Mouse (Mus musculus) embryonic facial prominence, embryonic 13.5 days (tissue): ENCODE measurements around the gene Vta1. TPM values are rescaled to one million over a fixed set of nuclear protein-coding genes. Genes with fewer than 3 reads are reported as not detected.

Source experiments
- ATAC-seq: fragments of 200-750 bp; cut with Nextera tagmentation; 2 replicates; pipeline ENCODE4 v1.8.0; 2017; ENCODE audit warnings: low read depth; ENCODE audit not compliant: insufficient number of reproducible peaks, insufficient read depth, low FRiP score, low TSS enrichment
- H3K27ac ChIP-seq: fragments of 300-500 bp; sonication (generic); 2 replicates; pipeline ENCODE4 v1.5.1; 2015; ENCODE audit warnings: moderate library complexity, mild to moderate bottlenecking, inconsistent platforms
- H3K27me3 ChIP-seq: fragments of 300-500 bp; sonication (generic); 2 replicates; pipeline ENCODE4 v1.6.1; 2015; ENCODE audit warnings: mild to moderate bottlenecking, inconsistent platforms
- H3K36me3 ChIP-seq: fragments of 300-500 bp; sonication (generic); 2 replicates; pipeline ENCODE4 v1.6.1; 2015; ENCODE audit warnings: mild to moderate bottlenecking, inconsistent platforms
- H3K4me1 ChIP-seq: fragments of 300-500 bp; sonication (generic); 2 replicates; pipeline ENCODE4 v1.6.1; 2015; ENCODE audit warnings: inconsistent platforms
- H3K4me2 ChIP-seq: fragments of 300-500 bp; sonication (generic); 2 replicates; pipeline ENCODE4 v1.6.1; 2015; ENCODE audit warnings: moderate library complexity, mild to moderate bottlenecking, inconsistent platforms
- H3K4me3 ChIP-seq: fragments of 300-500 bp; sonication (generic); 2 replicates; pipeline ENCODE4 v1.5.1; 2015; ENCODE audit warnings: mild to moderate bottlenecking, inconsistent platforms
- H3K9ac ChIP-seq: fragments of 300-500 bp; sonication (generic); 2 replicates; pipeline ENCODE4 v1.6.1; 2015; ENCODE audit warnings: mild to moderate bottlenecking, inconsistent platforms
- H3K9me3 ChIP-seq: fragments of 300-500 bp; sonication (generic); 2 replicates; pipeline ENCODE4 v1.6.1; 2016; ENCODE audit warnings: inconsistent platforms
- WGBS: fragments of 180-500 bp; shearing (Covaris S2); methylation state at CpG from one replicate; pipeline ENCODE4 v1.1.7; 2015; ENCODE audit warnings: mixed read lengths; 5-methylcytosine and 5-hydroxymethylcytosine counted together
- polyA plus RNA-seq: library from polyadenylated mRNA; unstranded; fragments of >200 nt; fragmentation: Nextera tagmentation; extraction: Ambion mirVana; gene quantifications from 2 replicates; pipeline ENCODE4 v1.2.1, GENCODE M21; 2015

Gene Vta1
- polyA plus RNA-seq, 1 experiment from 2014 or later: 101 TPM

- WGBS: 26% methylated on average over 1 of the region's 1 CpGs
- Histone ChIP-seq H3K27me3 (no peaks in the 10 kb centered on the region), H3K4me1 (peaks cover 4% of the 10 kb centered on the region; the same call in 1 of the 2 replicates), H3K9me3 (no peaks in the 10 kb centered on the region), H3K36me3 (no peaks in the 10 kb centered on the region), H3K4me3 (no peak overlapping the region), H3K27ac (no peak overlapping the region), H3K4me2 (no peak overlapping the region), H3K9ac (no peak overlapping the region)
- peak; percentile 59; the same call in 1 of the 2 replicates for ATAC-seq
These were observed 65.7 kb downstream of the Vta1 start for GRCm38 (mm10) chr10:14639635-14640034.

- Histone ChIP-seq H3K9me3 (no peaks in the 10 kb centered on the region), H3K27me3 (no peaks in the 10 kb centered on the region), H3K36me3 (no peaks in the 10 kb centered on the region), H3K4me2 (no peak overlapping the region), H3K9ac (no peak overlapping the region), H3K4me3 (no peak overlapping the region), H3K4me1 (peaks cover 4% of the 10 kb centered on the region; the same call in 1 of the 2 replicates), H3K27ac (no peak overlapping the region)
- WGBS: 68% methylated on average over 4 of the region's 4 CpGs
- no peak for ATAC-seq
These were observed 66.3 kb downstream of the Vta1 start for GRCm38 (mm10) chr10:14639043-14639442.

GRCm38 (mm10) chr10:14625706-14626105 is 79.7 kb downstream of the Vta1 start:
- H3K4me2 ChIP-seq: no peak overlapping the region
- ATAC-seq: no peak
- WGBS: 76% methylated on average over 1 of the region's 1 CpGs
- no peaks in the 10 kb centered on the region for H3K27me3 ChIP-seq
- H3K4me3 ChIP-seq: no peak overlapping the region
- no peak overlapping the region for H3K9ac ChIP-seq
- no peaks in the 10 kb centered on the region for H3K36me3 ChIP-seq
- no peak overlapping the region for H3K27ac ChIP-seq
- H3K9me3 ChIP-seq: no peaks in the 10 kb centered on the region
- H3K4me1 ChIP-seq: no peaks in the 10 kb centered on the region

DNA sequence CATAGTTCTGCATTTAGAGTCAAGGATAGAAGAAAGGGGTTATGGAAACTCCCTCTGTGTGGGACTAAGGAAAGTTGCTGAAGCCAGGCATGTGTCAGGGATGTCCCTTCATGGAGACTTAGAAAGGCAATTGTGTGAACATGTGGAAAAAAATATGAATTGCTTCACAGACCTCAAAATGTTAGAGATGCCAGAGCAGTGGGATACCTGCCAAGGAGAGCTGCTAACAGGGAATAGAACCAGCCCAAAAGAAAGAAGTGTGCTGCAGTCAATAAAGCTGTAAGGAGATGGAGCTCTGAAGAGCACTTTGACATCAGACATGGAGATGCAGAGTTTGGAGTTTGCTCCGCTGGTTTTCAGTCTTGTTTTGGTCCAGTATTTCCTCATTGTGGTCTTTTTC is 86.2 kb downstream of the Vta1 start:
- H3K9me3 ChIP-seq: no peaks in the 10 kb centered on the region
- no peak overlapping the region for H3K9ac ChIP-seq
- ATAC-seq: no peak
- H3K27ac ChIP-seq: no peak overlapping the region
- no peak overlapping the region for H3K4me2 ChIP-seq
- whole genome bisulfite sequencing: 83% methylated on average over 1 of the region's 1 CpGs
- no peaks in the 10 kb centered on the region for H3K27me3 ChIP-seq
- H3K4me3 ChIP-seq: no peak overlapping the region
- H3K36me3 ChIP-seq: no peaks in the 10 kb centered on the region
- H3K4me1 ChIP-seq: no peaks in the 10 kb centered on the region

DNA sequence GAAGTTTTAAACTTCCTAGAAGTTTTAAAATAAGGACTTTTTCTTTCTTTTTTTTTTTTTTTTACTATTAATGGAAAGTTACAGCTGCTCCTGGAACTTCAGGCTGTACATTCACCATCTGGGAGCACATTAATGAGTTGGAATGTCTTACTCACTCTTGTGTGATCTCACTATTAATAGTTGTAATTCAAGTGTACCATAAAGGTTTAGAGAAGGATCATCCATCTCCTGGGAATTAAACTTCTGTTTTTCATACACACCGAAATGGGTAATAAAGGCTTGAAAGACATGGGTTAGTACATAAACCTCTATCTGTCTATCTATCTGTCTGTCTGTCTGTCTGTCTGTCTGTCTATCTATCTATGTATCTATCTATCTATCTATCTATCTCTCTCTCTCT is 87.1 kb downstream of the Vta1 start:
- WGBS: 83% methylated on average over 1 of the region's 1 CpGs
- no peak for ATAC-seq
- Histone ChIP-seq H3K9me3 (peaks cover 4% of the 10 kb centered on the region; the same call in 1 of the 2 replicates), H3K27ac (no peak overlapping the region), H3K4me1 (no peaks in the 10 kb centered on the region), H3K9ac (no peak overlapping the region), H3K36me3 (no peaks in the 10 kb centered on the region), H3K4me3 (no peak overlapping the region), H3K27me3 (no peaks in the 10 kb centered on the region), H3K4me2 (no peak overlapping the region)

DNA sequence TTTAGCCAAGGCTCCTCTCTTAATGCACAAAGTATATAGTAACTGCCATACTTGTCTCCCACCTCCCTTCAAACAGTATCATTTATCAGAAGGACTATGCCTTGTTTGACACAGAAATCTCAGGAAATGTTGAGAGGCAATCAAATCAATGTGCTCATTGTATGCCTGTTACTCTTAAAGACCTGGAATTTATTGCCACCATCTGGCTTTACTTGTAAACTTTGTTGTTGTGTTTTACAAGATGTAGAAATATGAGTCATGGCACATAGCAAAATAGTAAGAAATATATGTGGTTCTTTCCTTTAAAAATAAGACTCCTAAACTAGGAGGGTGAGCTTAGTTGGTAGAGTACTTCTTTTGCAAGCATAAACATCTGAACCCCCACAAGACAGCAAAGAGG is 89.9 kb downstream of the Vta1 start:
- no peaks in the 10 kb centered on the region for H3K27me3 ChIP-seq
- H3K4me1 ChIP-seq: no peaks in the 10 kb centered on the region
- no peaks in the 10 kb centered on the region for H3K36me3 ChIP-seq
- no peak overlapping the region for H3K4me3 ChIP-seq
- H3K9me3 ChIP-seq: peaks cover 4% of the 10 kb centered on the region; the same call in 1 of the 2 replicates
- no peak for ATAC-seq
- no peak overlapping the region for H3K4me2 ChIP-seq
- H3K27ac ChIP-seq: no peak overlapping the region
- no peak overlapping the region for H3K9ac ChIP-seq

- Histone ChIP-seq H3K4me3 (no peak overlapping the region), H3K27me3 (no peaks in the 10 kb centered on the region), H3K27ac (no peak overlapping the region), H3K4me2 (no peak overlapping the region), H3K4me1 (no peaks in the 10 kb centered on the region), H3K9ac (no peak overlapping the region), H3K9me3 (no peaks in the 10 kb centered on the region), H3K36me3 (no peaks in the 10 kb centered on the region)
- WGBS: 91% methylated on average over 5 of the region's 5 CpGs
- ATAC-seq: no peak
These were observed 97.8 kb downstream of the Vta1 start for GRCm38 (mm10) chr10:14607597-14607996.

Other genes with a start within 250 kb of the Vta1 start
- 5.0 and 6.2 TPM in 2 replicates for gene Adgrg6, start 159.9 kb downstream of the Vta1 start, polyA plus RNA-seq
- gene Nmbr, start within 50 bp of the Vta1 start, polyA plus RNA-seq: 0.28 and 0.99 TPM in 2 replicates
- not detected in 2 replicates for gene Gje1, start 12.7 kb upstream of the Vta1 start, polyA plus RNA-seq